Comparison of ENCODE assay signal across 8 mouse cellular contexts in genomic region chr7:29169231-29170065, GRCm38 (mm10). TPM values are rescaled to one million over a fixed set of nuclear protein-coding genes. Genes with fewer than 3 reads are reported as not detected.
DNase-seq lines count a peak whose midpoint lies in the region; ATAC-seq and TF ChIP-seq lines count a peak whose summit lies in the region.

No protein-coding gene starts in this region.

- peaks cover 12% of the 10 kb centered on the region for H3K36me3 ChIP-seq in spleen, adult 2 months (ENCODE audit: control insufficient read depth, insufficient read depth, low read length)

- peaks cover 20% of the 10 kb centered on the region for H3K4me1 ChIP-seq in spleen, adult 2 months (ENCODE audit: control insufficient read depth, insufficient read depth, insufficient read length)

- no peak for DNase-seq in spleen, adult 2 months (ENCODE audit: low read depth in 1 of 2, low spot score in 2 of 2)
- DNase-seq in spleen, postnatal 14 days (ENCODE audit: low spot score in 2 of 2): no peak
- peak; percentile 94 for DNase-seq in embryo, embryonic 10.5 days (ENCODE audit: low spot score)
- DNase-seq in gastrocnemius, postnatal 25 days: peak; percentile 82
- DNase-seq in induced T-regulatory cell, adult 2 months (ENCODE audit: low read depth): peak; percentile 68
- DNase-seq in left cerebral cortex, postnatal 10 days (ENCODE audit: extremely low spot score in 1 of 2, low spot score in 2 of 2): peak; percentile 82 to 92
- DNase-seq in right cerebral cortex, postnatal 25 days: peak; percentile 86

- no peak for TF ChIP-seq CTCF in spleen, adult 2 months (IDR thresholded peaks at IDR 0.05; ENCODE audit: extremely low read depth, insufficient read depth, insufficient read length, insufficient replicate concordance)

- peak overlapping the region; percentile 46; the same call in 1 of the 2 replicates for H3K4me3 ChIP-seq in spleen, adult 2 months (ENCODE audit: extremely low read depth, insufficient read depth, insufficient read length)

- ATAC-seq in megakaryocyte, adult 5-6 weeks (ENCODE audit: poor library complexity, severe bottlenecking): 0 out of 2 replicates have a peak, but pooled peaks have one; percentile 28

- WGBS in spleen, adult 2 months: under 1% methylated on average over 32 of the region's 39 CpGs

- TF ChIP-seq POLR2A in spleen, adult 2 months (IDR thresholded peaks at IDR 0.05; ENCODE audit: low read depth, low read length): no peak

- no peak overlapping the region for H3K27ac ChIP-seq in spleen, adult 2 months (ENCODE audit: insufficient read depth, low read length)

- peaks cover 23% of the 10 kb centered on the region for H3K27me3 ChIP-seq in spleen, adult 2 months (ENCODE audit: control insufficient read depth, insufficient read depth, low read length)

- intact Hi-C loops in left cerebral cortex, postnatal 10 days (cut with DNase I): no loop called here

RNA-seq across cellular contexts. Expression of gene Ggn, which starts 0.6 kb away (rescaled TPM):
- polyA plus RNA-seq in spleen, adult 2 months (2012; rRNA removed): 0.52 and 0.84 TPM in 2 replicates
- under 1 TPM; 0.15 to 0.32 TPM for total RNA-seq in gastrocnemius, postnatal 25 days (2021)
- under 1 TPM; 0.58 to 0.65 TPM for total RNA-seq in left cerebral cortex, postnatal 10 days (2021)
- total RNA-seq in megakaryocyte, adult 5-6 weeks (2015): 0.80 and 0.91 TPM in 2 replicates
- 0.29 and 0.81 TPM in 2 replicates for total RNA-seq in megakaryocyte, adult 5-6 weeks (2017)

RNA-seq across cellular contexts. Expression of gene Spred3, which starts 0.8 kb away (rescaled TPM):
- 1.4 and 1.6 TPM in 2 replicates for polyA plus RNA-seq in spleen, adult 2 months (2012; rRNA removed)
- total RNA-seq in gastrocnemius, postnatal 25 days (2021): under 1 TPM; 0.77 to 0.86 TPM
- 10 to 100 TPM; 37.9 TPM for total RNA-seq in left cerebral cortex, postnatal 10 days (2021)
- 0.66 and 1.3 TPM in 2 replicates for total RNA-seq in megakaryocyte, adult 5-6 weeks (2015)
- 0.77 and 0.94 TPM in 2 replicates for total RNA-seq in megakaryocyte, adult 5-6 weeks (2017)

RNA-seq across cellular contexts. Expression of gene Psmd8, which starts 11.1 kb away (rescaled TPM):
- polyA plus RNA-seq in spleen, adult 2 months (2012; rRNA removed): 82.0 and 91.1 TPM in 2 replicates
- total RNA-seq in gastrocnemius, postnatal 25 days (2021): 100 to 1,000 TPM; 156 to 200 TPM
- total RNA-seq in left cerebral cortex, postnatal 10 days (2021): 100 to 1,000 TPM; 167 to 170 TPM
- total RNA-seq in megakaryocyte, adult 5-6 weeks (2015): 204 and 215 TPM in 2 replicates
- 191 and 207 TPM in 2 replicates for total RNA-seq in megakaryocyte, adult 5-6 weeks (2017)

RNA-seq across cellular contexts. Expression of gene Fam98c, which starts 13.4 kb away (rescaled TPM):
- polyA plus RNA-seq in spleen, adult 2 months (2012; rRNA removed): 40.3 and 44.4 TPM in 2 replicates
- total RNA-seq in gastrocnemius, postnatal 25 days (2021): 10 to 100 TPM; 11.0 to 12.9 TPM
- total RNA-seq in left cerebral cortex, postnatal 10 days (2021): 10 to 100 TPM; 25.1 to 26.0 TPM
- 26.5 and 26.7 TPM in 2 replicates for total RNA-seq in megakaryocyte, adult 5-6 weeks (2015)
- 24.0 and 24.2 TPM in 2 replicates for total RNA-seq in megakaryocyte, adult 5-6 weeks (2017)

RNA-seq across cellular contexts. Expression of gene Rasgrp4, which starts 34.8 kb away (rescaled TPM):
- 16.4 and 22.5 TPM in 2 replicates for polyA plus RNA-seq in spleen, adult 2 months (2012; rRNA removed)
- under 1 TPM; 0.69 to 0.72 TPM for total RNA-seq in gastrocnemius, postnatal 25 days (2021)
- 1 to 10 TPM; 1.8 to 2.1 TPM for total RNA-seq in left cerebral cortex, postnatal 10 days (2021)
- 75.1 and 80.4 TPM in 2 replicates for total RNA-seq in megakaryocyte, adult 5-6 weeks (2015)
- total RNA-seq in megakaryocyte, adult 5-6 weeks (2017): 25.6 and 58.0 TPM in 2 replicates

Comparison
In these comparisons a context has a peak if more than half of its experiments do, and no peak if none do; other contexts are left out.
1. DNase-seq: peak in embryo, embryonic 10.5 days (single experiment), gastrocnemius, postnatal 25 days (single experiment), induced T-regulatory cell, adult 2 months (single experiment), left cerebral cortex, postnatal 10 days (2 of 2) and right cerebral cortex, postnatal 25 days (single experiment); none in spleen, adult 2 months (0 of 2) and spleen, postnatal 14 days (0 of 2).
2. RNA of gene Spred3, which starts 0.8 kb away (total RNA-seq): 37.9 TPM in left cerebral cortex, postnatal 10 days; 0.66 to 1.3 TPM in megakaryocyte, adult 5-6 weeks and 0.77 to 0.86 TPM in gastrocnemius, postnatal 25 days; every median in the first group is over 10 times any median in the second.